Mouse (Mus musculus): ENCODE measurements at regions not wholly inside any gene's neighbourhood (a gene's known extent, or its start where the extent isn't known, plus 50 kb on each side); places are given as distances from the start of the nearest gene placed in this dataset.

GRCm38 (mm10) chr7:40622811-40623210, 275.3 kb upstream of the Vstm2b start:
- TF ChIP-seq POLR2A (IDR thresholded peaks at IDR 0.05; ENCODE audit: borderline replicate concordance, insufficient read depth, low read length) (no peak), CTCF (IDR thresholded peaks at IDR 0.05; ENCODE audit: borderline replicate concordance, insufficient read depth, low read depth, low read length) (no peak)
- Histone ChIP-seq H3K27me3 (ENCODE audit: control insufficient read depth, insufficient read depth, low read length) (no peaks in the 10 kb centered on the region; the same call in 1 of the 2 replicates), H3K4me3 (replicated peaks; ENCODE audit: insufficient read depth, low read depth, low read length) (no peak overlapping the region), H3K4me1 (ENCODE audit: control insufficient read depth, insufficient read depth, low read length) (no peaks in the 10 kb centered on the region), H3K27ac (ENCODE audit: insufficient read depth, low read length) (no peak overlapping the region)
- DNase-seq = no peak
- WGBS = 3% methylated on average over 3 of the region's 3 CpGs

- Histone ChIP-seq H3K4me3 (replicated peaks; ENCODE audit: insufficient read depth, low read depth, low read length) (no peak overlapping the region), H3K27me3 (ENCODE audit: control insufficient read depth, insufficient read depth, low read length) (no peaks in the 10 kb centered on the region; the same call in 1 of the 2 replicates), H3K27ac (ENCODE audit: insufficient read depth, low read length) (no peak overlapping the region), H3K4me1 (ENCODE audit: control insufficient read depth, insufficient read depth, low read length) (no peaks in the 10 kb centered on the region)
- TF ChIP-seq CTCF (IDR thresholded peaks at IDR 0.05; ENCODE audit: borderline replicate concordance, insufficient read depth, low read depth, low read length) (no peak), POLR2A (IDR thresholded peaks at IDR 0.05; ENCODE audit: borderline replicate concordance, insufficient read depth, low read length) (no peak)
- no peak for DNase-seq
- 73% methylated on average over 2 of the region's 2 CpGs for WGBS
These were observed 274.8 kb upstream of the Vstm2b start for GRCm38 (mm10) chr7:40623286-40623685.

GRCm38 (mm10) chr7:40636369-40636768, 261.8 kb upstream of the Vstm2b start:
- DNase-seq = no peak
- H3K4me1 ChIP-seq (ENCODE audit: control insufficient read depth, insufficient read depth, low read length) = no peaks in the 10 kb centered on the region
- no peak overlapping the region for H3K27ac ChIP-seq (ENCODE audit: insufficient read depth, low read length)
- H3K4me3 ChIP-seq (replicated peaks; ENCODE audit: insufficient read depth, low read depth, low read length) = no peak overlapping the region
- 92% methylated on average over 3 of the region's 3 CpGs for WGBS
- H3K27me3 ChIP-seq (ENCODE audit: control insufficient read depth, insufficient read depth, low read length) = no peaks in the 10 kb centered on the region
- TF ChIP-seq CTCF (IDR thresholded peaks at IDR 0.05; ENCODE audit: borderline replicate concordance, insufficient read depth, low read depth, low read length) = no peak
- no peak for TF ChIP-seq POLR2A (IDR thresholded peaks at IDR 0.05; ENCODE audit: borderline replicate concordance, insufficient read depth, low read length)

GRCm38 (mm10) chr7:40654982-40655381, 243.1 kb upstream of the Vstm2b start:
- no peak for DNase-seq
- H3K27ac ChIP-seq (ENCODE audit: insufficient read depth, low read length) = no peak overlapping the region
- TF ChIP-seq CTCF (IDR thresholded peaks at IDR 0.05; ENCODE audit: borderline replicate concordance, insufficient read depth, low read depth, low read length) (no peak), POLR2A (IDR thresholded peaks at IDR 0.05; ENCODE audit: borderline replicate concordance, insufficient read depth, low read length) (no peak)
- 18% methylated on average over 7 of the region's 7 CpGs for WGBS
- no peak overlapping the region for H3K4me3 ChIP-seq (replicated peaks; ENCODE audit: insufficient read depth, low read depth, low read length)
- no peaks in the 10 kb centered on the region for H3K4me1 ChIP-seq (ENCODE audit: control insufficient read depth, insufficient read depth, low read length)
- H3K27me3 ChIP-seq (ENCODE audit: control insufficient read depth, insufficient read depth, low read length) = no peaks in the 10 kb centered on the region

GRCm38 (mm10) chr7:40655391-40655790, 242.7 kb upstream of the Vstm2b start:
- TF ChIP-seq POLR2A (IDR thresholded peaks at IDR 0.05; ENCODE audit: borderline replicate concordance, insufficient read depth, low read length) (no peak), CTCF (IDR thresholded peaks at IDR 0.05; ENCODE audit: borderline replicate concordance, insufficient read depth, low read depth, low read length) (no peak)

GRCm38 (mm10) chr7:40659662-40660061, 238.5 kb upstream of the Vstm2b start:
- no peak for TF ChIP-seq POLR2A (IDR thresholded peaks at IDR 0.05; ENCODE audit: borderline replicate concordance, insufficient read depth, low read length)
- TF ChIP-seq CTCF (IDR thresholded peaks at IDR 0.05; ENCODE audit: borderline replicate concordance, insufficient read depth, low read depth, low read length) = no peak
- no peaks in the 10 kb centered on the region for H3K4me1 ChIP-seq (ENCODE audit: control insufficient read depth, insufficient read depth, low read length)
- no peak overlapping the region for H3K27ac ChIP-seq (ENCODE audit: insufficient read depth, low read length)
- 20% methylated on average over 3 of the region's 3 CpGs for WGBS
- no peak for DNase-seq
- no peak overlapping the region for H3K4me3 ChIP-seq (replicated peaks; ENCODE audit: insufficient read depth, low read depth, low read length)
- H3K27me3 ChIP-seq (ENCODE audit: control insufficient read depth, insufficient read depth, low read length) = no peaks in the 10 kb centered on the region

More at GRCm38 (mm10) chr7:40655391-40655790, 242.7 kb upstream of the Vstm2b start:
- Histone ChIP-seq H3K4me3 (replicated peaks; ENCODE audit: insufficient read depth, low read depth, low read length) (no peak overlapping the region), H3K27me3 (ENCODE audit: control insufficient read depth, insufficient read depth, low read length) (no peaks in the 10 kb centered on the region), H3K27ac (ENCODE audit: insufficient read depth, low read length) (no peak overlapping the region), H3K4me1 (ENCODE audit: control insufficient read depth, insufficient read depth, low read length) (no peaks in the 10 kb centered on the region)
- WGBS = 49% methylated on average over 2 of the region's 2 CpGs
- DNase-seq = no peak

GRCm38 (mm10) chr7:40663781-40664180, 234.3 kb upstream of the Vstm2b start:
- H3K27me3 ChIP-seq (ENCODE audit: control insufficient read depth, insufficient read depth, low read length) = no peaks in the 10 kb centered on the region
- H3K27ac ChIP-seq (ENCODE audit: insufficient read depth, low read length) = no peak overlapping the region
- 70% methylated on average over 7 of the region's 7 CpGs for WGBS
- no peak overlapping the region for H3K4me3 ChIP-seq (replicated peaks; ENCODE audit: insufficient read depth, low read depth, low read length)
- DNase-seq = no peak
- no peaks in the 10 kb centered on the region for H3K4me1 ChIP-seq (ENCODE audit: control insufficient read depth, insufficient read depth, low read length)
- TF ChIP-seq CTCF (IDR thresholded peaks at IDR 0.05; ENCODE audit: borderline replicate concordance, insufficient read depth, low read depth, low read length) (no peak), POLR2A (IDR thresholded peaks at IDR 0.05; ENCODE audit: borderline replicate concordance, insufficient read depth, low read length) (no peak)

GRCm38 (mm10) chr7:40666625-40667024, 231.5 kb upstream of the Vstm2b start:
- Histone ChIP-seq H3K4me3 (replicated peaks; ENCODE audit: insufficient read depth, low read depth, low read length) (no peak overlapping the region), H3K4me1 (ENCODE audit: control insufficient read depth, insufficient read depth, low read length) (no peaks in the 10 kb centered on the region), H3K27me3 (ENCODE audit: control insufficient read depth, insufficient read depth, low read length) (no peaks in the 10 kb centered on the region; the same call in 1 of the 2 replicates), H3K27ac (ENCODE audit: insufficient read depth, low read length) (no peak overlapping the region)
- no peak for DNase-seq
- TF ChIP-seq CTCF (IDR thresholded peaks at IDR 0.05; ENCODE audit: borderline replicate concordance, insufficient read depth, low read depth, low read length) (no peak), POLR2A (IDR thresholded peaks at IDR 0.05; ENCODE audit: borderline replicate concordance, insufficient read depth, low read length) (no peak)
- WGBS = 93% methylated on average over 5 of the region's 5 CpGs

Data from cerebellum, adult 2 months (tissue).